ENCODE assay signal across 8 mouse cellular contexts in the genomic region with DNA sequence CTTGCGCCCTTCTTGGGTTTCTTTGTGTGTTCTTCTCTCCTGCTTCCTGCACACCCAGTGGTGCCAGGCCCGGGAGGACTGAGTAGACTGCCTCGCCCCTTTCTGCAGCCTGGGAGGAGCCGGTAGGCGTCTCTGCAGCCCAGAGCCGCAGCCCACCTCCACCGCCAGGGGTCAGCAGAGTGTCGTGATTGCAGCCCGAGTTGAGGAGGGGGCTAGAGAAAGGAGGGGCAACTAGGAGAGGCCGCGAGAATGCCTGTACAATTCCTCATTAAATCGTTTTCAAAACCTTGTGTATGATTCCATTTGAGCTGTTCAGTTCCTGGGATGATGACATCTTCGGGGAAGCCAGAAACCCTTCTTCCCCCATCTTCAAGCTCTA. TPM values are rescaled to one million over a fixed set of nuclear protein-coding genes. Genes with fewer than 3 reads are reported as not detected.
A peak's percentile ranks its signal among the peaks of the same experiment; 100 is the strongest.
DNase-seq lines count a peak whose midpoint lies in the region; ATAC-seq and TF ChIP-seq lines count a peak whose summit lies in the region.

No protein-coding gene starts in this region.

- under 1% methylated on average over 13 of the region's 13 CpGs for WGBS in hindbrain, postnatal 0 days

- TF ChIP-seq CTCF in gastrocnemius, adult 2 months (IDR thresholded peaks at IDR 0.05), result no peak; the same call in 1 of the 2 replicates
- TF ChIP-seq CTCF in hindbrain, postnatal 0 days (IDR thresholded peaks at IDR 0.05; ENCODE audit: low read depth), result peak; percentile 99

- peak overlapping the region; percentile 94 for H3K4me2 ChIP-seq in hindbrain, postnatal 0 days (ENCODE audit: low read depth, low read length)

- peak; percentile 87 for DNase-seq in T-cell, adult 2 months (ENCODE audit: low spot score)
- peak; percentile 92 for DNase-seq in gastrocnemius, adult 2 months
- peak; percentile 96 for DNase-seq in hindbrain, postnatal 0 days (ENCODE audit: low spot score)
- DNase-seq in left cerebral cortex, postnatal 10 days (ENCODE audit: extremely low spot score in 1 of 2, low spot score in 2 of 2), result peak; percentile 91 to 95
- peak; percentile 94 for DNase-seq in right cerebral cortex, postnatal 14 days
- peak; percentile 89 to 95 for DNase-seq in urinary bladder, postnatal 4 days (ENCODE audit: low spot score in 2 of 2)

- H3K36me3 ChIP-seq in hindbrain, postnatal 0 days (ENCODE audit: insufficient read depth, low read length), result no peaks in the 10 kb centered on the region

- peak overlapping the region; percentile 93 for H3K4me3 ChIP-seq in gastrocnemius, adult 2 months
- peak overlapping the region; percentile 93 for H3K4me3 ChIP-seq in hindbrain, postnatal 0 days (ENCODE audit: low read length)

- H3K4me1 ChIP-seq in hindbrain, postnatal 0 days (ENCODE audit: insufficient read depth, low read length), result peaks cover 53% of the 10 kb centered on the region

- intact Hi-C loops in gastrocnemius, adult 2 months (cut with DNase I), result no loop called here
- intact Hi-C loops in left cerebral cortex, postnatal 10 days (cut with DNase I), result loop anchor here (5.0 kb wide), 1 partner anchor 131 kb away; no protein-coding TSS in a partner anchor

- no peaks in the 10 kb centered on the region for H3K9me3 ChIP-seq in hindbrain, postnatal 0 days (ENCODE audit: low read length)

- H3K27ac ChIP-seq in gastrocnemius, adult 2 months, result peak overlapping the region; percentile 97
- H3K27ac ChIP-seq in hindbrain, postnatal 0 days, result peak overlapping the region; percentile 95

- ATAC-seq in common myeloid progenitor, adult 5-6 weeks (replicated peaks; ENCODE audit: low read depth, poor library complexity, severe bottlenecking), result peak; percentile 74
- peak; percentile 75 for ATAC-seq in hindbrain, postnatal 0 days
- ATAC-seq in megakaryocyte progenitor cell, adult 5-6 weeks (replicated peaks; ENCODE audit: poor library complexity), result peak; percentile 72

- H3K27me3 ChIP-seq in hindbrain, postnatal 0 days (ENCODE audit: insufficient read depth, low read length), result no peaks in the 10 kb centered on the region

- H3K9ac ChIP-seq in hindbrain, postnatal 0 days (replicated peaks; ENCODE audit: low read length), result peak overlapping the region; percentile 97; the same call in 1 of the 2 replicates

RNA-seq across cellular contexts. Expression of gene Ankrd13b, which starts 1.6 kb away (rescaled TPM):
- total RNA-seq in common myeloid progenitor, adult 5-6 weeks (2017), result 8.7 and 10.5 TPM in 2 replicates
- total RNA-seq in gastrocnemius, adult 2 months (2021), result 10 to 100 TPM in 1 of 2 experiments, 1 to 10 TPM in 1; 9.5 to 10.8 TPM
- total RNA-seq in hindbrain, postnatal 0 days (2014; rRNA removed), result 71.6 and 77.1 TPM in 2 replicates
- polyA plus RNA-seq in hindbrain, postnatal 0 days (2015; fragmentation: Nextera tagmentation; extraction: Ambion mirVana), result 27.1 and 30.6 TPM in 2 replicates
- 100 to 1,000 TPM; 149 to 152 TPM for total RNA-seq in left cerebral cortex, postnatal 10 days (2021)
- total RNA-seq in megakaryocyte progenitor cell, adult 5-6 weeks (2015), result 10.0 and 10.4 TPM in 2 replicates
- 5.7 and 6.0 TPM in 2 replicates for total RNA-seq in megakaryocyte progenitor cell, adult 5-6 weeks (2017)

RNA-seq across cellular contexts. Expression of gene Git1, which starts 2.2 kb away (rescaled TPM):
- total RNA-seq in common myeloid progenitor, adult 5-6 weeks (2017), result 22.4 and 24.1 TPM in 2 replicates
- 10 to 100 TPM; 25.9 to 33.3 TPM for total RNA-seq in gastrocnemius, adult 2 months (2021)
- 126 and 127 TPM in 2 replicates for total RNA-seq in hindbrain, postnatal 0 days (2014; rRNA removed)
- polyA plus RNA-seq in hindbrain, postnatal 0 days (2015; fragmentation: Nextera tagmentation; extraction: Ambion mirVana), result 13.8 and 15.0 TPM in 2 replicates
- total RNA-seq in left cerebral cortex, postnatal 10 days (2021), result 100 to 1,000 TPM; 138 to 142 TPM
- 24.3 and 27.6 TPM in 2 replicates for total RNA-seq in megakaryocyte progenitor cell, adult 5-6 weeks (2015)
- 14.5 and 17.1 TPM in 2 replicates for total RNA-seq in megakaryocyte progenitor cell, adult 5-6 weeks (2017)

RNA-seq across cellular contexts. Expression of gene Abhd15, which starts 23.8 kb away (rescaled TPM):
- 5.9 and 9.4 TPM in 2 replicates for total RNA-seq in common myeloid progenitor, adult 5-6 weeks (2017)
- total RNA-seq in gastrocnemius, adult 2 months (2021), result under 1 TPM; 0.18 to 0.50 TPM
- total RNA-seq in hindbrain, postnatal 0 days (2014; rRNA removed), result 3.6 and 4.7 TPM in 2 replicates
- 2.1 TPM in 2 replicates for polyA plus RNA-seq in hindbrain, postnatal 0 days (2015; fragmentation: Nextera tagmentation; extraction: Ambion mirVana)
- total RNA-seq in left cerebral cortex, postnatal 10 days (2021), result 1 to 10 TPM in 1 of 2 experiments, under 1 TPM in 1; 0.85 to 1.7 TPM
- 3.2 and 3.4 TPM in 2 replicates for total RNA-seq in megakaryocyte progenitor cell, adult 5-6 weeks (2015)
- 3.6 and 4.6 TPM in 2 replicates for total RNA-seq in megakaryocyte progenitor cell, adult 5-6 weeks (2017)

RNA-seq across cellular contexts. Expression of gene Trp53i13, which starts 24.7 kb away (rescaled TPM):
- 3.1 and 3.5 TPM in 2 replicates for total RNA-seq in common myeloid progenitor, adult 5-6 weeks (2017)
- total RNA-seq in gastrocnemius, adult 2 months (2021), result 1 to 10 TPM; 2.3 to 5.0 TPM
- 13.7 and 17.8 TPM in 2 replicates for total RNA-seq in hindbrain, postnatal 0 days (2014; rRNA removed)
- polyA plus RNA-seq in hindbrain, postnatal 0 days (2015; fragmentation: Nextera tagmentation; extraction: Ambion mirVana), result 14.3 and 17.2 TPM in 2 replicates
- 1 to 10 TPM; 3.3 to 3.8 TPM for total RNA-seq in left cerebral cortex, postnatal 10 days (2021)
- total RNA-seq in megakaryocyte progenitor cell, adult 5-6 weeks (2015), result 1.7 and 2.0 TPM in 2 replicates
- total RNA-seq in megakaryocyte progenitor cell, adult 5-6 weeks (2017), result 1.7 and 8.2 TPM in 2 replicates

RNA-seq across cellular contexts. Expression of gene Gm10392, which starts 27.9 kb away (rescaled TPM):
- 0.82 and 0.92 TPM in 2 replicates for total RNA-seq in common myeloid progenitor, adult 5-6 weeks (2017)
- total RNA-seq in gastrocnemius, adult 2 months (2021), result not detected
- total RNA-seq in hindbrain, postnatal 0 days (2014; rRNA removed), result not detected in 2 replicates
- not detected in 2 replicates for polyA plus RNA-seq in hindbrain, postnatal 0 days (2015; fragmentation: Nextera tagmentation; extraction: Ambion mirVana)
- not detected for total RNA-seq in left cerebral cortex, postnatal 10 days (2021)
- 0.32 TPM in 1 of 2 replicates, not detected in the other for total RNA-seq in megakaryocyte progenitor cell, adult 5-6 weeks (2015)
- 0.41 and 1.2 TPM in 2 replicates for total RNA-seq in megakaryocyte progenitor cell, adult 5-6 weeks (2017)

Comparison
In these comparisons a context has a peak if more than half of its experiments do, and no peak if none do; other contexts are left out.
1. Peak in every context shown above with its lines: DNase-seq, ATAC-seq, H3K4me3 ChIP-seq and H3K27ac ChIP-seq.